Mouse (Mus musculus): ENCODE data around the gene Bmper. TPM values are rescaled to one million over a fixed set of nuclear protein-coding genes. Genes with fewer than 3 reads are reported as not detected.

The Bmper gene
- polyA plus RNA-seq, 2 experiments, result 0.16 to 0.18 TPM

- 74% methylated on average over 2 of the region's 2 CpGs for WGBS (ENCODE audit: insufficient replicate concordance)
- no peak overlapping the region for H3K4me2 ChIP-seq (ENCODE audit: low read depth)
- H3K4me1 ChIP-seq (replicated peaks; ENCODE audit: control insufficient read depth in 2 of 2, insufficient read depth in 2 of 2, low read length in 1 of 2), result no peaks in the 10 kb centered on the region
- no peak overlapping the region for H3K9ac ChIP-seq (replicated peaks)
- H3K4me3 ChIP-seq (ENCODE audit: insufficient read depth in 1 of 2, low read depth in 2 of 2, low read length in 2 of 2), result no peak overlapping the region
- no peaks in the 10 kb centered on the region for H3K9me3 ChIP-seq (ENCODE audit: control insufficient read depth, low read length)
- H3K36me3 ChIP-seq (replicated peaks; ENCODE audit: control insufficient read depth, insufficient read depth, low read depth), result no peaks in the 10 kb centered on the region
- TF ChIP-seq EP300 (IDR thresholded peaks at IDR 0.05; ENCODE audit: low read depth) (no peak), CTCF (IDR thresholded peaks at IDR 0.05; ENCODE audit: low read depth) (no peak)
- H3K27me3 ChIP-seq (ENCODE audit: control insufficient read depth, insufficient read depth, low read length), result no peaks in the 10 kb centered on the region
- H3K27ac ChIP-seq, result no peak overlapping the region
- ATAC-seq (ENCODE audit: insufficient read depth) (no peak), DNase-seq (ENCODE audit: low read depth in 3 of 3, low spot score in 3 of 3) (no peak)
Observed at GRCm38 (mm10) chr9:23191431-23191830, 31.4 kb upstream of the Bmper start.

- Histone ChIP-seq H3K4me3 (ENCODE audit: insufficient read depth in 1 of 2, low read depth in 2 of 2, low read length in 2 of 2) (no peak overlapping the region), H3K4me1 (replicated peaks; ENCODE audit: control insufficient read depth in 2 of 2, insufficient read depth in 2 of 2, low read length in 1 of 2) (no peaks in the 10 kb centered on the region), H3K36me3 (replicated peaks; ENCODE audit: control insufficient read depth, insufficient read depth, low read depth) (no peaks in the 10 kb centered on the region), H3K27ac (no peak overlapping the region), H3K4me2 (ENCODE audit: low read depth) (no peak overlapping the region), H3K9ac (replicated peaks) (no peak overlapping the region), H3K9me3 (ENCODE audit: control insufficient read depth, low read length) (no peaks in the 10 kb centered on the region), H3K27me3 (ENCODE audit: control insufficient read depth, insufficient read depth, low read length) (no peaks in the 10 kb centered on the region)
- ATAC-seq (ENCODE audit: insufficient read depth) (no peak), DNase-seq (ENCODE audit: low read depth in 3 of 3, low spot score in 3 of 3) (no peak)
- TF ChIP-seq CTCF (IDR thresholded peaks at IDR 0.05; ENCODE audit: low read depth) (0 out of 2 replicates have a peak, but pooled peaks have one; percentile 8), EP300 (IDR thresholded peaks at IDR 0.05; ENCODE audit: low read depth) (no peak)
- WGBS (ENCODE audit: insufficient replicate concordance), result 59% methylated on average over 3 of the region's 3 CpGs
Observed at GRCm38 (mm10) chr9:23192567-23193331, 30.1 kb upstream of the Bmper start.

GRCm38 (mm10) chr9:23198996-23199395 lies 23.9 kb upstream of the Bmper start:
- Histone ChIP-seq H3K27me3 (ENCODE audit: control insufficient read depth, insufficient read depth, low read length) (no peaks in the 10 kb centered on the region), H3K4me1 (replicated peaks; ENCODE audit: control insufficient read depth in 2 of 2, insufficient read depth in 2 of 2, low read length in 1 of 2) (no peaks in the 10 kb centered on the region), H3K9ac (replicated peaks) (no peak overlapping the region), H3K9me3 (ENCODE audit: control insufficient read depth, low read length) (no peaks in the 10 kb centered on the region), H3K36me3 (replicated peaks; ENCODE audit: control insufficient read depth, insufficient read depth, low read depth) (no peaks in the 10 kb centered on the region), H3K4me2 (ENCODE audit: low read depth) (no peak overlapping the region), H3K27ac (no peak overlapping the region), H3K4me3 (ENCODE audit: insufficient read depth in 1 of 2, low read depth in 2 of 2, low read length in 2 of 2) (no peak overlapping the region)
- WGBS (ENCODE audit: insufficient replicate concordance), result 65% methylated on average over 4 of the region's 4 CpGs
- no peak for DNase-seq (ENCODE audit: low read depth in 3 of 3, low spot score in 3 of 3)
- no peak for ATAC-seq (ENCODE audit: insufficient read depth)
- TF ChIP-seq EP300 (IDR thresholded peaks at IDR 0.05; ENCODE audit: low read depth), result no peak
- TF ChIP-seq CTCF (IDR thresholded peaks at IDR 0.05; ENCODE audit: low read depth), result no peak

GRCm38 (mm10) chr9:23199841-23200240 lies 23.0 kb upstream of the Bmper start:
- 52% methylated on average over 1 of the region's 1 CpGs for WGBS (ENCODE audit: insufficient replicate concordance)
- no peak overlapping the region for H3K4me2 ChIP-seq (ENCODE audit: low read depth)
- TF ChIP-seq CTCF (IDR thresholded peaks at IDR 0.05; ENCODE audit: low read depth) (no peak), EP300 (IDR thresholded peaks at IDR 0.05; ENCODE audit: low read depth) (no peak)
- H3K9ac ChIP-seq (replicated peaks), result no peak overlapping the region
- no peak overlapping the region for H3K4me3 ChIP-seq (ENCODE audit: insufficient read depth in 1 of 2, low read depth in 2 of 2, low read length in 2 of 2)
- H3K4me1 ChIP-seq (replicated peaks; ENCODE audit: control insufficient read depth in 2 of 2, insufficient read depth in 2 of 2, low read length in 1 of 2), result no peaks in the 10 kb centered on the region
- ATAC-seq (ENCODE audit: insufficient read depth) (no peak), DNase-seq (ENCODE audit: low read depth in 3 of 3, low spot score in 3 of 3) (no peak)
- H3K9me3 ChIP-seq (ENCODE audit: control insufficient read depth, low read length), result no peaks in the 10 kb centered on the region
- no peak overlapping the region for H3K27ac ChIP-seq
- no peaks in the 10 kb centered on the region for H3K27me3 ChIP-seq (ENCODE audit: control insufficient read depth, insufficient read depth, low read length)
- no peaks in the 10 kb centered on the region for H3K36me3 ChIP-seq (replicated peaks; ENCODE audit: control insufficient read depth, insufficient read depth, low read depth)

GRCm38 (mm10) chr9:23200828-23201227 lies 22.0 kb upstream of the Bmper start:
- no peak overlapping the region for H3K9ac ChIP-seq (replicated peaks)
- no peaks in the 10 kb centered on the region for H3K4me1 ChIP-seq (replicated peaks; ENCODE audit: control insufficient read depth in 2 of 2, insufficient read depth in 2 of 2, low read length in 1 of 2)
- 50% methylated on average over 4 of the region's 4 CpGs for WGBS (ENCODE audit: insufficient replicate concordance)
- H3K9me3 ChIP-seq (ENCODE audit: control insufficient read depth, low read length), result no peaks in the 10 kb centered on the region
- H3K4me3 ChIP-seq (ENCODE audit: insufficient read depth in 1 of 2, low read depth in 2 of 2, low read length in 2 of 2), result no peak overlapping the region
- H3K27ac ChIP-seq, result no peak overlapping the region
- no peaks in the 10 kb centered on the region for H3K36me3 ChIP-seq (replicated peaks; ENCODE audit: control insufficient read depth, insufficient read depth, low read depth)
- TF ChIP-seq EP300 (IDR thresholded peaks at IDR 0.05; ENCODE audit: low read depth), result no peak
- TF ChIP-seq CTCF (IDR thresholded peaks at IDR 0.05; ENCODE audit: low read depth), result no peak
- no peaks in the 10 kb centered on the region for H3K27me3 ChIP-seq (ENCODE audit: control insufficient read depth, insufficient read depth, low read length)
- ATAC-seq (ENCODE audit: insufficient read depth), result no peak
- DNase-seq (ENCODE audit: low read depth in 3 of 3, low spot score in 3 of 3), result no peak
- H3K4me2 ChIP-seq (ENCODE audit: low read depth), result no peak overlapping the region
